Comparison of ENCODE assay signal across 12 mouse cellular contexts in the genomic region with DNA sequence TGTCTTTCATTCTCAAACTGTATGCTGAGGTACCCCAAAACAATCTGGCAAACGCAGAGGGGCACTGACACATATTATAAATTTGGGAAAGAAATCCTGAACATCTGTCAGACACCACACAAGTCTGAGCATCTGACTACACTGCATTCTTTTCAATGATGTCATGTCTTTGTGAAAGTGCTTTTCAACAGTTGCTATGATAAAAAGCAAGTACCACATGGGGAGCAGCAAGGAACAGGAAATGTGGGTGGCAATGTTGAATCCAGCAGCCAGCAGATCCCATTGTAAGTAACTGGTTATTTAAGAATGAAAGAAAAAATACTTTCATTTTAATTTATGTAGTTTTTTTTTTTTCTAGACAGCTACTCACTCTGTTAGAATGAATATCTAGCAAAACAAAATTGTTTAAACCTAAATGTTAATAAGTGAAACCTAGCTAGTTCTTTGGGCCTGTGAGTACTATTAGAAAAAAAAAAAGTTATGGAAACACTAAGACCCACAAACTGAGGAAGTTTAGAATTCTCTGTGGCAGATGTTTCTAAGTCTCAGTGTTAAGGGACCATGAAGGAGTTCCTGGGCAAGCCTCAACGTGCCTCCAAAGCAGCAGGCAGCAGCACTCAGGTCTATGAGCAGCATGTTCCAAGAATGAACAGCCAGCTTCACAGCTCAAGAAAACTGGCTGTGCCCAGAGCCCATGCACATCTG.
DNase-seq lines count a peak whose midpoint lies in the region; ATAC-seq and TF ChIP-seq lines count a peak whose summit lies in the region.
"Had no signal": no experiment of that assay in that cellular context is flagged by ENCODE, and none has a peak within 500 bp of the region (broad histone marks: within the 10 kb centered on the region; RNA-seq: fewer than 3 reads in every experiment).

No protein-coding gene starts in this region.

- ATAC-seq in forebrain, embryonic 13.5 days = no peak
- ATAC-seq in forebrain, embryonic 15.5 days (replicated peaks) = no peak
- ATAC-seq in lung, embryonic 15.5 days (ENCODE audit: borderline replicate concordance, extremely low read depth, low FRiP score, low TSS enrichment) = no peak
- no peak for ATAC-seq in hindbrain, embryonic 13.5 days (ENCODE audit: low FRiP score)
- ATAC-seq in neural tube, embryonic 14.5 days (ENCODE audit: low read depth) = no peak
- no peak for ATAC-seq in erythroid progenitor cell, adult 5-6 weeks (replicated peaks; ENCODE audit: low FRiP score, poor library complexity, severe bottlenecking)
- ATAC-seq: activated CD4-positive, CD25-positive, alpha-beta regulatory T cell, adult 4 months had no signal

- H3K4me1 ChIP-seq in forebrain, embryonic 13.5 days = peaks cover 27% of the 10 kb centered on the region
- H3K4me1 ChIP-seq in forebrain, embryonic 15.5 days = peaks cover 22% of the 10 kb centered on the region
- peaks cover 53% of the 10 kb centered on the region for H3K4me1 ChIP-seq in lung, embryonic 15.5 days
- peaks cover 53% of the 10 kb centered on the region for H3K4me1 ChIP-seq in lung, adult 2 months (ENCODE audit: control insufficient read depth, insufficient read depth, low read length)
- peaks cover 49% of the 10 kb centered on the region for H3K4me1 ChIP-seq in hindbrain, embryonic 13.5 days (replicated peaks)
- H3K4me1 ChIP-seq in neural tube, embryonic 14.5 days (ENCODE audit: control insufficient read depth, insufficient read depth, low read length) = 0 out of 2 replicates have a peak, but pooled peaks cover 8% of the 10 kb centered on the region
- peaks cover 28% of the 10 kb centered on the region for H3K4me1 ChIP-seq in cerebellum, adult 2 months (ENCODE audit: control insufficient read depth, insufficient read depth, low read length)

- TF ChIP-seq POLR2A in lung, adult 2 months (IDR thresholded peaks at IDR 0.05; ENCODE audit: borderline replicate concordance, extremely low read depth, low read depth, low read length) = no peak
- TF ChIP-seq POLR2A in cerebellum, adult 2 months (IDR thresholded peaks at IDR 0.05; ENCODE audit: borderline replicate concordance, insufficient read depth, low read length) = no peak

- WGBS in forebrain, embryonic 13.5 days = 43% methylated on average over 2 of the region's 2 CpGs
- 39% methylated on average over 2 of the region's 2 CpGs for WGBS in forebrain, embryonic 15.5 days
- 46% methylated on average over 2 of the region's 2 CpGs for WGBS in lung, embryonic 15.5 days
- WGBS in lung, adult 2 months = 21% methylated on average over 2 of the region's 2 CpGs
- WGBS in hindbrain, embryonic 13.5 days = 20% methylated on average over 2 of the region's 2 CpGs
- 10% methylated on average over 2 of the region's 2 CpGs for WGBS in neural tube, embryonic 14.5 days
- 65% methylated on average over 2 of the region's 2 CpGs for WGBS in cerebellum, adult 2 months

- no peak overlapping the region for H3K4me2 ChIP-seq in forebrain, embryonic 13.5 days
- H3K4me2 ChIP-seq in forebrain, embryonic 15.5 days (replicated peaks) = no peak overlapping the region
- no peak overlapping the region for H3K4me2 ChIP-seq in lung, embryonic 15.5 days
- no peak overlapping the region for H3K4me2 ChIP-seq in hindbrain, embryonic 13.5 days
- no peak overlapping the region for H3K4me2 ChIP-seq in neural tube, embryonic 14.5 days (ENCODE audit: low read depth, low read length)

- DNase-seq in lung, adult 2 months = no peak
- no peak for DNase-seq in cerebellum, adult 2 months
- DNase-seq: B cell, adult 2 months; cerebellum, postnatal 14 days; gastrocnemius, postnatal 25 days had no signal

- H3K27me3 ChIP-seq in forebrain, embryonic 13.5 days = no peaks in the 10 kb centered on the region
- no peaks in the 10 kb centered on the region for H3K27me3 ChIP-seq in forebrain, embryonic 15.5 days
- no peaks in the 10 kb centered on the region for H3K27me3 ChIP-seq in lung, embryonic 15.5 days
- H3K27me3 ChIP-seq in hindbrain, embryonic 13.5 days = no peaks in the 10 kb centered on the region
- H3K27me3 ChIP-seq in neural tube, embryonic 14.5 days (ENCODE audit: control insufficient read depth, insufficient read depth, low read length) = no peaks in the 10 kb centered on the region
- no peaks in the 10 kb centered on the region for H3K27me3 ChIP-seq in cerebellum, adult 2 months (ENCODE audit: control insufficient read depth, insufficient read depth, low read length)

- H3K27ac ChIP-seq in forebrain, embryonic 13.5 days = peak overlapping the region; percentile 33; the same call in 1 of the 2 replicates
- no peak overlapping the region for H3K27ac ChIP-seq in forebrain, embryonic 15.5 days (replicated peaks)
- H3K27ac ChIP-seq in lung, embryonic 15.5 days = peak overlapping the region; percentile 58
- H3K27ac ChIP-seq in hindbrain, embryonic 13.5 days = peak overlapping the region; percentile 30; the same call in 1 of the 2 replicates
- H3K27ac ChIP-seq in neural tube, embryonic 14.5 days (ENCODE audit: low read depth, low read length) = peak overlapping the region; percentile 45; the same call in 1 of the 2 replicates
- no peak overlapping the region for H3K27ac ChIP-seq in cerebellum, adult 2 months (ENCODE audit: insufficient read depth, low read length)

- no peaks in the 10 kb centered on the region for H3K9me3 ChIP-seq in forebrain, embryonic 13.5 days (replicated peaks)
- H3K9me3 ChIP-seq in forebrain, embryonic 15.5 days = no peaks in the 10 kb centered on the region
- no peaks in the 10 kb centered on the region for H3K9me3 ChIP-seq in lung, embryonic 15.5 days
- no peaks in the 10 kb centered on the region for H3K9me3 ChIP-seq in hindbrain, embryonic 13.5 days
- H3K9me3 ChIP-seq in neural tube, embryonic 14.5 days (ENCODE audit: control insufficient read depth, low read length) = no peaks in the 10 kb centered on the region

- no peak overlapping the region for H3K4me3 ChIP-seq in forebrain, embryonic 13.5 days
- no peak overlapping the region for H3K4me3 ChIP-seq in forebrain, embryonic 15.5 days
- no peak overlapping the region for H3K4me3 ChIP-seq in lung, embryonic 15.5 days
- no peak overlapping the region for H3K4me3 ChIP-seq in lung, adult 2 months (replicated peaks; ENCODE audit: extremely low read depth, low read depth, low read length)
- H3K4me3 ChIP-seq in hindbrain, embryonic 13.5 days = no peak overlapping the region
- H3K4me3 ChIP-seq in neural tube, embryonic 14.5 days (ENCODE audit: low read depth, low read length) = no peak overlapping the region
- no peak overlapping the region for H3K4me3 ChIP-seq in cerebellum, adult 2 months (replicated peaks; ENCODE audit: insufficient read depth, low read depth, low read length)

- TF ChIP-seq CTCF in lung, adult 2 months (IDR thresholded peaks at IDR 0.05; ENCODE audit: insufficient read depth, low read length) = no peak
- no peak for TF ChIP-seq CTCF in cerebellum, adult 2 months (IDR thresholded peaks at IDR 0.05; ENCODE audit: borderline replicate concordance, insufficient read depth, low read depth, low read length)

- H3K36me3 ChIP-seq in forebrain, embryonic 13.5 days (ENCODE audit: poor library complexity, severe bottlenecking) = no peaks in the 10 kb centered on the region
- H3K36me3 ChIP-seq in forebrain, embryonic 15.5 days = no peaks in the 10 kb centered on the region
- no peaks in the 10 kb centered on the region for H3K36me3 ChIP-seq in lung, embryonic 15.5 days
- no peaks in the 10 kb centered on the region for H3K36me3 ChIP-seq in hindbrain, embryonic 13.5 days
- H3K36me3 ChIP-seq in neural tube, embryonic 14.5 days (ENCODE audit: control insufficient read depth, insufficient read depth, low read length) = no peaks in the 10 kb centered on the region

- H3K9ac ChIP-seq in forebrain, embryonic 13.5 days = 0 out of 2 replicates have a peak overlapping the region, but pooled peaks have one; percentile 32
- H3K9ac ChIP-seq in forebrain, embryonic 15.5 days (replicated peaks) = no peak overlapping the region
- no peak overlapping the region for H3K9ac ChIP-seq in lung, embryonic 15.5 days
- no peak overlapping the region for H3K9ac ChIP-seq in hindbrain, embryonic 13.5 days
- no peak overlapping the region for H3K9ac ChIP-seq in neural tube, embryonic 14.5 days (replicated peaks; ENCODE audit: low read depth, low read length)

Comparison
In these comparisons a context has a peak if more than half of its experiments do, and no peak if none do; other contexts are left out.
1. H3K27ac ChIP-seq: peak in forebrain, embryonic 13.5 days (single experiment), lung, embryonic 15.5 days (single experiment), hindbrain, embryonic 13.5 days (single experiment) and neural tube, embryonic 14.5 days (single experiment); none in forebrain, embryonic 15.5 days (single experiment) and cerebellum, adult 2 months (single experiment).